Mouse (Mus musculus) heart, postnatal 36 days (tissue): ENCODE measurements around the gene Peli2. TPM values are rescaled to one million over a fixed set of nuclear protein-coding genes. Genes with fewer than 3 reads are reported as not detected.

Experiments used
- DNase-seq, 2 experiments: peaks; one replicate each; pipeline ENCODE4 v3.0.0; 2021 to 2022
- intact Hi-C: fragments of 180-260 bp; cut with DNase I; formaldehyde crosslinking; loops from one replicate; pipeline ENCODE4 v1.15.1; 2025
- total RNA-seq, 2 experiments: library from RNA; stranded (reverse); gene quantifications; 2 replicates each; pipeline ENCODE4 v1.2.3; 2021

Gene Peli2
- total RNA-seq, 2 experiments from 2014 or later: 17.1 to 22.9 TPM

DNA sequence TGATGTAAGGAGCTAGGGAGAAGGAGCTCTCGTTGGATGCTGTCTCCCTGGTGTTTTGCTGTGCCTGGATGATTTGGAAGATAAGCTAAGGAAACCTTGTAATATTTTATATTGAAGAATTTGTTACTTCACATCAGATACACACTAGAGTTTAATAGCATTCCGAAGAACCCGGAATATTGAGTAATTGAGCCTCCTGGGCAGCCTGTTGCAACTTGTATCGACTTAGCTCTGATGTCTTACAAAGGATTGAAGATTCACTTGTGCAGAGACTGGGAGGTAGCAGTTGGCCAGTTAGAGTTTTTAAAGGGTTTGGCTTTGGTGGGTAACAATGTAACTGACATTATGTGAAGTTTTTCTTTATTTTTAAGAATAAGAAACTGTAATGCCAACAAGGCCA is 53.7 kb downstream of the Peli2 start:
- DNase-seq: no peak
- intact Hi-C loops: no loop called here

DNA sequence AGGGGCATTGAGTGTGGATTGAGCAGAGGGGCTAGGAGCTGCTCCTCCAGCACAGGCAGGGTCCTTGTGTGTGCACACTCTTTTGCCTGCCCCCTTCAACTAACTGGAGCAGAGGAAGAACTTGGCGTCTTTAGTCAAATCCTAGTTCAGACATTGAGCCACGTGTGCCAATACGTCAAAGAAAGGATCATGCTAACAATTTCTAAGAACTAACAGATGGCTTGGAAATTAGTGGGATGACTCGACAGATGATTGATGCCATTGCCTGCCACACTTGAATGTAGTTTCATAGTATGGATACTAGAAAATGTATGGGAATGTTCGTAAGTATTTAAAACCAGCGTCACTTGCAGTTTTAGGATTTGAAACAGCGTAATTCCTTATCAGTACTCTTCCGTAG is 54.5 kb downstream of the Peli2 start:
- no peak for DNase-seq
- intact Hi-C loops: no loop called here

DNA sequence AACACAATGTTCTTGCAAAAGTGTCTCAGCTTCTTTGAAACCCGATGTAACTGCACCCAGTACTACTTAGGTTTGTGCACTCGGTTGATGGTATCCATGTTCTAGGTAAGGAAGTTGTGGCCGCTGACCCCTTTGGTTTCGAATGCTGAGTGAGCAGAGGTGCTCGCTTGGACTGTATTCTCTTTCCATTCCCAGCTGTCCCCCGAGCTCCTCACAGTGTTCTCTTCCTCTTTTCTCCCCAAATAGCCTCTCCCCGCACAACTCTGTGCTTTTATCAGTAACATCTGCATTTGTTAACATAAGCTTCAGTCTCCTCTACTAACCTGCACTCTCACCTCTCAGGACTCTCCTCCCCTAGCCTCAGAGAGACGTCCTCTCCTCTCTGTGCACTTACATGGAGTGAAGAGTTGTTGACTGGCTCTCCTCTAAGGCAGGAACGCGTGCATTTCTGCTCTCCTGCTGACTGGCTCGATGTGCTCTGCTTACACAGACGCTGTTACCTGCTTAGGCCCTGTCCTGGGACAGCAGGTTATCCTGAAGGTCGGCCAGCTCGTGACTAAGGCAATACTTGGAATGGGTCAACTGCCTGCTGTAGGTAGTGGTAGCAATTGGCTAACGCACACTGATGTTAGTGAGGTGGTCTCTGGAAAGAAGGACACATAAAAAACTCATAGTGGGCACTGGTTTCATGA is 57.8 kb downstream of the Peli2 start:
- intact Hi-C loops: no loop called here
- DNase-seq: no peak

DNA sequence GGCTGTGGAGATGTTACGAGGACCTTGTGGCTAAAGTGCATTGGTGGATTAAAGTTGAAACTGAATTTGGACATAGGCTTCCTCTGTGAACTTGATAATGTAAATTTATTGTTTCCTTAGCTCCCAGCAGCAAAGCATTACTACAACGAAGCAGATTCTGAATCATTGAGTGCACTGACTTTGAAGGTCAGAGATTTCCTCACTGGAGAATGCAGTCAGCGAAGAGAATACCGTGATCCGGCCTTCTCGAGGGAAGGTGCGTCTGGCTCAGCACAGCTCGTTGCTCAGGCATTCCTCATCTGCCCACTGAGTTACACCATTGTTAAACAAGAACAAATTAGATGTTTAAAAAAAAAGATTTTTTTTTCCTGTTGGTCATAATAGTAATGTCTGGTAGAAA is 58.4 kb downstream of the Peli2 start:
- DNase-seq: no peak
- intact Hi-C loops: no loop called here

DNA sequence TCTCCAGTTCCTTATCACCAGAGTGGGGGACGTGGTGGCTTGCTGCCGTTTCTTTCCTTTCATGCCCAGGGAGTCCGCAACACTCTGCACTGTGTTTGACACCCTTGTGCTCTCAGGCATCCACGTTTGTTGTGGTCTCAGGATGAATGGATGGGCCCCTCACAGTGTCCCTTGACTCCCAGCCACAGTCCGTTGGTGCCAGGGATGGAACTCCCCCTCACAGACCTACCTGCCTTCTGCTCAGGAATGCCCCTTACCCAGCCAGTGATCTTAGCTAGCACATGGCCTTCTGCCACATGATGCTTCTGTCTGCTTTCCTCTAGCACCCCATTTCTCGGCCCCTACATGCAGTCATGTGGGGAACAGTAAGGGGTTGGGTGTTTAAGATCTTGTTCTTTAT is 65.7 kb downstream of the Peli2 start:
- no peak for DNase-seq
- intact Hi-C loops: no loop called here

DNA sequence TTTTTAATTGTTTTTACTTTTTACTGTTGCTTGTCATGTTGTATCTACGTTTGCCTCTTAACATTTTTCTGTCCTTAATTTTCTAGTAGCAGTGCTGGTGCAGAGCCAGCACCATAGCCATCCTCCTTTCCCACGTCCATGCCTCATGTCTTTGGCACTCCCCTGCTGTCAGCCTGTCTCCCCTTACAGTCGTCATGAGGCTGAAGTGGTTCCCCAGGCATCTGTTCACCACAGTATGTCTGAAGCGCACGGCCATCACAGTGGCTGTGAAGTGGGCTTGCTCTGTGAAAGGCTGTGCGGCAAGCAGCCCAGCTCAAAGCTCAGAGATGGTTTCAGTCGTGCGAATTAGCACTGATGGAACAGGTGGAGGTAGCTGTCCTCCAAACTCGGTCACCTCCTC is 66.5 kb downstream of the Peli2 start:
- DNase-seq: no peak
- intact Hi-C loops: no loop called here

DNA sequence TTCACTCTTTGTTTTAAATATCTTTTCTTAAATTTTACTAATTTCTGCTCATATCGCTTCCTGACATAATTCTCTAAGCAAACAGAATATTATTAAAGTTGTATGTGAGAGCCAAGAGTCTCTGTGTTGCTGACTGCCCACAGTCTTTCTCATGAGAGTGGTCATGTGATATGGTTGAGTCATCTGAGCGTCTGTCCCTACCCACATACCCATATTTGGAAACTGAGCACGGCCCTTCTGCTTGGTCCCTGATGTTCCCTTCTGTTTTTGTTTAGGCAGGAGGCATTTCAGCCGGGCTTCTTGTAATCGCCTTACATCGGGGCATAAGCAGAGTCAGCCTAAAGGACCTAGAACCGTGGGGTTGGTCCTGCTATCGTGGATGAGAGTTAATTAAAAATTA is 68.7 kb downstream of the Peli2 start:
- intact Hi-C loops: no loop called here
- DNase-seq: no peak

DNA sequence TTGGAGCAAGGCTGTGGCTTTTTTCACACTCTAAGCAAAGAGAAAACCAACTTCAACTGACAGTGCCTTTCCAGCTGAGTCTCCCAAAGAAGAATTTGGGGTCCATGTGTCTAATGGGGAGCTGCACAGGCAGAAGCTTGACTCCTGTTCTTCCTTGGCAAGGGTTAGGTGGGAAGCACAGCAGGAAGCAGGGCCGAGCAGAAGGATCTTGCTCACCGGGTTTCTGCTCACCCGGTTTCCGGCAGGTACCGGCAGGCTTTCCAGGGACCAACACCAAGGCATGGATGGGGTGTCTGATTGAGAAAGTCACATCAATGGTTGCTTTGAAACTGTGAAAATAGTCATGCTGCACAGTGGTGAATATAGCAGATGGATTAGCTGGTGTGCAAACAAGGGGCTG is 70.3 kb downstream of the Peli2 start:
- no peak for DNase-seq
- intact Hi-C loops: loop anchor here (5.0 kb wide), 1 partner anchor 69 kb away; the partner anchor contains the start of gene Peli2

DNA sequence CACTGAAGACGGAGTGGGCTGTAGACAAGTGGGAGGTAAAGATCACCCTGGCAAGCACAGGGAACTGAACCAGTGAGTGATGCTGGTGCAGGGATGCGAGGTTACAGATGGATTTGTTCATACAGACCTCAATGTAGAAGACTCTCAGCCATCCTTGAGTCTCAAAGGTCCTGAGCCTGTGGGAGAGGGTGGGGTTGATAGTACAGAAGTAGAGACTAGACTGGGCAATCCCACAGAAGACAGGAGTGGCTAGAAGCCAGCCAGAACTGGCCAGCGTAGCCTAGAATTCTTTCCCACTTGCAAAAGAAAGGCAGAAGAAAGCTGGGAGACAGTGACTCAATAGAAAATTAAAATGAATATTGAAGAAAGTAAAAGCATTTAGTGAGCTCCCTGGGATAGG is 71.3 kb downstream of the Peli2 start:
- intact Hi-C loops: loop anchor here (5.0 kb wide), 1 partner anchor 70 kb away; the partner anchor contains the start of gene Peli2
- no peak for DNase-seq

DNA sequence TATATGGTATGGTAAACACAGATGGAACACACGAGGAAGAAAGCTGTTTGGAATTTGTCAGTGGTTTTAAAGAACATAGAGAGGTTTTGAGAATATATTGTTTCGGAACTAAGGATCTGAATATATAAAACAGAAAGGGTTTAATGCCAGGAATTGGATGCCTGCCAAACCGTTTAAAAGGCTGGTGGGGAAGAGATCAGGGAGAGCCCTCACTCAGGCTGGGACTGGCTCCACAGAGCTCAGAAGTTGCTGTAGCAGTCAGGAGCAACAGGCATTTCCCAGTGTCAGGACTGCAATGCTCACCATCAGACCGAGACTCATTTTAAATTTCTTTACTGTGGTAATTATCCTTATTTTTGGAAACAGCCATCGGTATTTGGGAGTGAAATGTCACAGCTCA is 76.2 kb downstream of the Peli2 start:
- intact Hi-C loops: no loop called here
- no peak for DNase-seq

DNA sequence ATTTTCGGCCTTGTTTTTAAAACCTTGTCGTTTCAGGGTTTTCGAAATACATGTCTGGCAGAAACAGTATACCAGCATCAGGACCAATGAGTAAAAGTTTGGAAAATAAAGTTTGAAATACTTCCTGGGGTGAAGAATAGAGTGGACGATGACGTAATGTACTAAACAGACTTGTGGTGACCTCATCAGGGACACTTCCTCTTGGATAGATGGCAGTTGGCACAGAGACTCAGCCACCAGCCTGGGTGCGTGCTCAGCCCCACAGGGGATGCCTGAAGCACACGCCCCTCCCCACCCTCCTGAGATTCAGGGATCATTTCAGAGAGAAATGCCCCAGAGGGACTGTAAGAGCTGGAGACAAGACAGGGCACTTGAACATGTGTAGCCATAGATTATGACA is 76.7 kb downstream of the Peli2 start:
- no peak for DNase-seq
- intact Hi-C loops: no loop called here

DNA sequence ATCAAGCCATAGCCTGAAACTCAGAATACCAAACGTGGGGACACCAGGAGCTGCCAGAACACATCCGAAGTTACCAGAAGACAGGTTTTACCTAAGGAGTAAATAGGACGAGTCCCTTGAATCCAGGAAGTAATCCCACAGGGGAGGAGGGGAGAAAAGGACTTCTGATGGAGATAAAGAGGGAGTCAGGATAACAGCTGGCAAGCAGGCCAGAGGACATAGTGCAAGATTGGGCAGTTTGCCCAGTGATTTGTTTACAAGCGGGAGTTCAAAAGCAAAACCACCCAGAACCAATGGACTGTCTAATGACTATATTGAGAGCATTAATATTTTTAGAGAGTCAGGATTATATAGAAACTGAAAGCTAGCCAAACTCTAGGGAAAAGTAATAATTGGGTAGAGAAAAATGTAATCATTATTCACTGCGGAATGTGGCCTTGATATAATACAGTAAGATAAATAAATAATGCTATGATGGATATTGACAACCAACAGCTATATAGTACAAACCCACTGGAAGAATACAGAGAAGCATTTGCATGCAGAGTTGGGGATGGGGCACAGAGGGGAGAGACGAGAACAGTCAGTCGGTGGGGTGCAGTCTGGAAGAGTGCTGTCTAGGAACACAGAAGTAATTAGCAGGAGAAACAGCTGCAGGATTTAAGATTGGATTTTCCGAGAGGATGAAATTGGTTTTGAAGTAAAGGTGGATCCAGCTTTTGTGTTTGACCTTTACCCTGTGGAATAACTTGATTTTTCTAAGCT is 77.7 kb downstream of the Peli2 start:
- intact Hi-C loops: no loop called here
- DNase-seq: no peak

DNA sequence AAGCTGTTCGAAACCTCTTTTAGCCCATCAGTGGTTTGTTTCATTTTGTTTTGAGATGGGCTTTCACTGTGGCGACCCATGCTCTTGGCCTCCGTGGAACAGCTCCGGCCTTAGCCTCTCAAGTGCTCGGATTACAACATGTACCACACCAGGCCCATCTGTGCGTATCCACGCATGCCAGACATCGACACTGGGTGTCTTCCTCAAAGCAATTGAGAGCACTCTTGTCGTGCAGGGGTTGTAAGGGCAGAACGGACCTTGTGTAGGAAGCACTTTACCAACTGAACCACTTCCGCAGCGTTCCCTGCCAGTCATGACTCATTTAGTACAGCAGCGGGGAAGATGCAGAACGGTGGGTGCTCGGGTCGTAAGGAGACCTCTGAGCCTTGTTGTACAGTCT is 78.3 kb downstream of the Peli2 start:
- no peak for DNase-seq
- intact Hi-C loops: no loop called here

DNA sequence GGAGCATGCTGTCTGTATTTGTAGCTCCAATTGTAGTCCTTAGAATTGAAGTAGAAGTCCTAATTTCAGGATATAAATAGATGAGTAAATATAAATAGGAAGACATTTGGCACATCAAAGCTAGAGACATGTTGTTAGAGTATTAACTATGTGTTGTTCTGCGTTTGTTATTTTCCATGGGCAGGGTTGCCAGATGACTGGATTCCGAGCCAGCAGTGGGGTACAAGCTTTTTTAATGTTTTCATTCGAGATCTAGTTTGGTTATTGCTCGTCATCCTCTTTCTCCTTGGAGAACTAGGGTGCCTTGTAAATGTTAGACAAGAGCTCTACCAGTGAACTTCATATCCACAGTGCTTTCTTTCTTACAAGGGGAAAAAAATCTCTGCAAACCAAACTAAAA is 78.9 kb downstream of the Peli2 start:
- no peak for DNase-seq
- intact Hi-C loops: no loop called here

DNA sequence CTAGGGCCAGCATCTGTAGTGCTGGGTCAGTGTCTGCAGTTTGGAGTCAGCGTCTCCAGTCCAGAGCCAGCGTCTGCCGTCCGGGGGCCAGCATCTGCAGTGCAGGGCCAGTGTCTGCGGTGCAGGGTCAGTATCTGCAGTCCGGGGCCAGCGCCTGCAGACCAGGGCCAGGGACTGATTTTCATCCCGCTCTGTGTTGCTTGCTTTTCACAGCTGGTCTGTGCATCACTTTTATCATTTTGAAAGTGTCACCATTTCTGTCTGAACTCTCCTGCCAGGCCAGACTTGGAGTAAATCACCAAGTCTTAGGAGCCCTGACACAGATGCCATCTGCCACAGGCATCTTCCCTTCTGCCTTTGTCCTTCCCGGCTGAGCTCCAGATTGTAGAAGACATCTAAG is 79.7 kb downstream of the Peli2 start:
- intact Hi-C loops: no loop called here
- no peak for DNase-seq

DNA sequence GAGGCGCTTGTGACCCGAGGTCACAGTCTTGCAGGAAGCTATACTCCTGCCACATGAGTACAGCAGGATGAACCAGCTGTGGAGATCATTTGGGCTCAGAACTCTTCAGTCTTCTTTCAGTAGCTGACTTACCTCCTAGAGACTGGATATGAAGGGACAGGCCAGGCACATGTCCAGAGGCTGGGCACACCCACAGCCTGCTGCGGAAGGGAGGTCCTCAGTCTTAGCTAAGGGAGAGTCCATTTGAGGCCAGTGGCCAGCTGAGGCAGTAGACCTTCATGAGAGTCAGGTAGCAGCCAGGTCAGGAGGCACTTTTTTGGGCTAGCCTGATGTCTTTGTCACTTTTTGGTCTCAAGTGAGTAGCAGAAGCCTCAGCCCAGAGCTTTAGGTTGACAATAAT is 80.2 kb downstream of the Peli2 start:
- peak in 1 of 2 experiments; percentile 38 for DNase-seq
- intact Hi-C loops: no loop called here

DNA sequence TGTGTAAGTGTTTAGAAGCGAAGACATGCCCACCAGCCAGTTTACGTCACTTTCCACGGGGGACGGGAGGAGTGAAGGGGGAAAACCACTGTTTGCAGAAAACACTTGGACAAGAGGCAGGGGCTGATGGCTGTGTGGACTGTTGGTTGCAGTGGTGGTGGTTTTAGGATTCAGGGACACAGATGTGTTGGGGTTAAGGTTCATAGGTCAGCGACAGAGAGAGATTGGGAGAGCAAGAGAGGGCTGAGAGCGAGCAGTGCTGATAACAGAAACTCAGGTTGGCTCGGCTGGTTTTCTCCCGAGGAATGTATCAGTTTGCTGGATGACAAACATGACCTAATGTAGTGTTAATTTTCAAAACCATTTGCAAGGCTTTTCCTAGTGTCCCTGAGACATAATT is 80.8 kb downstream of the Peli2 start:
- DNase-seq: no peak
- intact Hi-C loops: no loop called here

DNA sequence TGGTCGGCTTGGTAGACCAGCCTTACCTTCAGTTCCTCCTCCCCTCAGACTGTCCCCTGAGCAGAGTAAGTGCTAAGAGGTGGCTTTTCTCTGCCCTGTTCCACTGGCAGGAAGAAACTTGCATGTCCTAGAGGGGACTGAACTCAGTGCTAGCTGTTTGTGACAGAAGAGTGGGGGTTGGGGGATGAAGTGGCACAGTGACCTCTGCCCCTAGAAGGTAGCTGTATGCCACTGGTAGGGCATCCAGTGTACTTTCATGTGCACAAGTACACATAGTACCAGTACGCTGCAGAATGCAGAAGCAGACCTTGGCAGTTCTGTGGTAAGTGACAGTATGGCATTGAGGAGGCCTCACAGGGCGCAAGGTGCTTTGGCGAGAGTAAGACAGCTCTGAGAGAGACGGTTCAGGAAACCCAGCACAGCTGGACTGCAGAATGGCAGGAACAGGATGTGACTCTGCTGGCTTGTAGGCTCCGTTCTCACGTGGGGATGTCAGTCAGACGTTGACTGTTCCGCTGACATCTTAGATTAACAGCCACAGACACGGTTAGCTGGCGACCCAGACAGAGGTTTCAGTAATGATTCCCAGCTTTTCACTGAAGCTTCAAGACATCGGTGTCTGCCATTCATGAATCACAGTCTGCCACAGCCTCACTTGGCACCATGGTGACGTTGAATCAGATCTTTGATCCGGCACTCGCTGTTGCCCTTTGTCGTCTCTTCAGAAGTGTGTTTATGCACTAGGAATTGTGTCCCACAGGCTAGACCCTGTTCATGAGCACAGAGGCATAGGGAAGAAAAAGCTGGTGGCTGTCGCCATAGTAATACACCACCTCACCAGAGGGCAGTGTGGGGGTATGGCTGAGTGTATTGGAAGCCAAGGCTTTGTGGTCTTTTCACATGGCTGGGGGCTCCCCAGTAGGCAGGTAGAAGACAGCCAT is 81.7 kb downstream of the Peli2 start:
- intact Hi-C loops: no loop called here
- no peak for DNase-seq

DNA sequence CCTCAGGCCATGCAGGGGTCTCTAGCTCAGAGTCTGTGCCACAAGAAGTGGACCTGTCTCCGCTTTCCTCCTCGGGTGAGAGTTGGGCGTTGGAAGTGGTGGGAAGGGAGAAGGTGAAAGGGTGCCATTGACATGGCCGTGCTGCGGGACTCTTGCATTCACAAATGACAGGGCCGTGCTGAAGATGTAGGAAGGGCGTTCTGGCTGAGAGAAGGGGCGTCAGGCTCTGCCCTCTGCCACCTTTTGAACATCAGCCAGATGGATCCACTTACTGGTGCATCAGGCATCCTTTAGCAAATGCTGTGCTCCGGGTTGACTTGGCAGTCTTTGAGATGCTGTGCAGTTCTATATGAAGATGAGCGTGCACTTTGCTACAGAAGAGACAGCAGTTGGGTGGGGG is 84.4 kb downstream of the Peli2 start:
- DNase-seq: no peak
- intact Hi-C loops: loop anchor here (5.0 kb wide), 1 partner anchor 42 kb away; no protein-coding TSS in a partner anchor

DNA sequence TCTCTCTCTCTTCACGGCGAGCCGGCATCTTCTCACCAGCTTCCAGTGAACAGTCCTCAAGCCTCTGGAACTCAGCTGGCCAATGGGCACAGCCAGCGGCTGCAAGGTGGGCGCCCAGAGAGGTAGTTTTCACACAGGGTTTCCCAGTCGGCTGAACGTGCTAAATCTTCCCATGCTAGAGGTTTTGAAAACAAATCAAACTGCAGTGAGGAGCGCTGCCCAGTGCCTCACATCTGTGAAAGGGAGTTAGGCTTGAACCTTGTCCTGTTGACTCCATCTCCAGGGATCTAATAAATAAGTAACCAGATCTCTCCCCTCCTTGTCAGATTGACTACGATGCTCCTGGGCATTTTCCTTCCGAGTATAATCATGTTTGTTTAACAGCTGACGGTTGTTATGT is 85.0 kb downstream of the Peli2 start:
- intact Hi-C loops: loop anchor here (5.0 kb wide), 1 partner anchor 42 kb away; no protein-coding TSS in a partner anchor
- DNase-seq: no peak

DNA sequence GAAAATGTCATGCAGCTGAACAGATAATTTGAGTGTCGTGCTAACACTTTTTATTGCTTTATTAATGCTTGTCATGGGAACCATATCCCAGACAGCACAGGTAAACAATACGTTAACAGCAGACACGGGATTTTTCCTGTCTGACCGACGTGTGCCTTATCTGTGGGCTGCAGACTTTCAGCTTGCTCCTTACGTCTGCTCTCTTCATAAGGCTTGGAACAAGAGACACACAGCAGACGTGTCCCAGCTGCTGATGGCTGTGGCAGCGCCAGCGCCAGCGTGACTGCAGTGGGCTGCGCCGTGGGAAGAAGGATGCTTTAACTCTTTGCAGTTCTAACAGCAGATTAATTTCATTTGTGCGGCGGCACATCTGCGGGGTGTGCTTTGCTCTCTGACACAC is 86.5 kb downstream of the Peli2 start:
- intact Hi-C loops: loop anchor here (5.0 kb wide), 1 partner anchor 40 kb away; no protein-coding TSS in a partner anchor
- peak in 1 of 2 experiments; percentile 49 for DNase-seq
